Mouse (Mus musculus): ENCODE results near the gene Cep78.

DNA sequence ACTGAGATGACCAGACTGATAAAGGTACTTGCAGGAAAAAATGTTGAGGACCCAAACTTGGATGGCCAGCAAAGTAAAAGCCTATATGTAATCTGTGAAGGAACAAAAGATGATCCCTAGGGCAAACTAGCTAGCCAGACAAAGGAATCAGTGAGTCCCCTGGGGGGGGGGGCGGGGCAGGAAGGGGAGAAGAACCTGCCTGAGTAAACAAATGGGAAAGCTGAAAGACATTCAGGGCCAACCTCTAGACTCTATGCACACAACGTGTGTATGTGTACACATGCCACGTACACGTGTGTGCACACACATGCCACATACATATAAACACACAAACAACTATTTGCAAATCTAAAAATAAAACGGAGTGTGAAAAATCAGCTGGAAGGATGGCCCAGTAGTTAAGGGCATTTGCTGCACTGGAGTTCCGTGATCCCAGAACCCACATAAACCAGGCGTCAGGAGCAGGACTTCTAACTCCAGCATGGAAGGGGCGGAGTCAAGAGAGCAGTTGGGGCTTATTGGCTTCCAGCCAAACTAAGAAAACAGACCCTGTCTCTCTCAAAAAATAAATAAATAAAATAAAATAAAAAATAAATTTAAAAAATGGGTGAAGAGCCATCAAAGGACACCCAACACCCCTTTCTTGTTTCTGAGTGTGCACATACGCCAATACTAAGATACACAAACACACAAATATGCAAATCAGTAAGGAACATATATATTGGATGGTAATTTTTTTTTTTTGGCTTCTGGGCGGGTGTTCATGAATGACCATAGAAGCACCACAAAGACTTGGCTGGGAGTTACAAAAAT lies 1.7 kb downstream of the Cep78 start:
- TF ChIP-seq REST (IDR thresholded peaks at IDR 0.05; ENCODE audit: insufficient read depth, insufficient read length) (no peak), E2F4 (IDR thresholded peaks at IDR 0.05; ENCODE audit: insufficient read depth) (no peak), POLR2A (IDR thresholded peaks at IDR 0.05; ENCODE audit: insufficient read length, low read depth) (no peak), USF1 (IDR thresholded peaks at IDR 0.05; ENCODE audit: low read depth) (no peak), MAX (IDR thresholded peaks at IDR 0.05; ENCODE audit: low read depth) (no peak), MYOD1 (IDR thresholded peaks at IDR 0.05; ENCODE audit: control insufficient read depth in 1 of 3, insufficient read length in 2 of 3, low read depth in 2 of 3) (no peak), MYOG (IDR thresholded peaks at IDR 0.05; ENCODE audit: control insufficient read depth in 1 of 3, insufficient read depth in 1 of 3, insufficient read length in 2 of 3, low read depth in 2 of 3) (no peak), SRF (IDR thresholded peaks at IDR 0.05; ENCODE audit: control insufficient read depth, insufficient read length, low read depth) (no peak)

All from myocyte (in vitro differentiated cells).